Mouse (Mus musculus): ENCODE data around the gene Ubash3b.

Gene Ubash3b

DNA sequence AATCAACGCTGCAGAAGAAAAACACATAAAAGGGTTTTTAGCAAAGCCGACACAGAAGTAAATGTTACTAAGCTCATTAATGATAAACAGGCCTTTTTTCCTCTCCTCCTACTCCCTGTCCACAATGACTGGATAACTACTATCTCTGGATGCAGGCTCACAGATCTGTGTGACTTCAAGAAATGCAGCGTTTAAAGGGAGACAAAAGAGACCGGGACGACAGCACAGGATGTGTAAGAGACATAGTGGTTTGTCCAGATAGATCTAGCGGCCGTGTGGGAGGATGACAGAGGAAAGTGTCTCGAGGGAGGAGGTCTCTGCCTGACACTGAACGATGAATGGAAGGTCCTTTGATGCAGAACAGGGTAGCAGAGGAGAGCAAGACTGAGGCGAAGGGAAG lies 5.4 kb upstream of the Ubash3b start:
- no peak for DNase-seq (ENCODE audit: low spot score in 2 of 2)

DNA sequence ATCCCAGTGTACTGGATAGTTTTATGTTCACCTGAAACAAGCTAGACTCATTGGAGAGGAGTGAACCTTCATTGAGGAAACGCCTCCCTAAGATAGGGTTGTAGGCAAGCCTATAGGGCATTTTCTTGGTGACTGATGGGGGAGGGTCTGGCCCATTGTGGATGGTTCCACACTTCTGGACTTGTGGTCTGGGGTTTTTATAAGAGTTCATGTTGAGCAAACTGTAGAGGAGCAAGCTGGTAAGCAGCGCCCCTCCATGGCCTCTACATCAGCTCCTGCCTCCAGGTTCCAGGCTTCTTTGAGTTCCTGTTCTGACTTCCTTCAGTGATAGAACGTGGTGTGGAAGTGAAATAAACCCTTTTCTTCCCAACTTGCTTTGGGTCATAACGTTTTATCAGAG lies 866 bp upstream of the Ubash3b start:
- no peak for DNase-seq (ENCODE audit: low spot score in 2 of 2)

DNA sequence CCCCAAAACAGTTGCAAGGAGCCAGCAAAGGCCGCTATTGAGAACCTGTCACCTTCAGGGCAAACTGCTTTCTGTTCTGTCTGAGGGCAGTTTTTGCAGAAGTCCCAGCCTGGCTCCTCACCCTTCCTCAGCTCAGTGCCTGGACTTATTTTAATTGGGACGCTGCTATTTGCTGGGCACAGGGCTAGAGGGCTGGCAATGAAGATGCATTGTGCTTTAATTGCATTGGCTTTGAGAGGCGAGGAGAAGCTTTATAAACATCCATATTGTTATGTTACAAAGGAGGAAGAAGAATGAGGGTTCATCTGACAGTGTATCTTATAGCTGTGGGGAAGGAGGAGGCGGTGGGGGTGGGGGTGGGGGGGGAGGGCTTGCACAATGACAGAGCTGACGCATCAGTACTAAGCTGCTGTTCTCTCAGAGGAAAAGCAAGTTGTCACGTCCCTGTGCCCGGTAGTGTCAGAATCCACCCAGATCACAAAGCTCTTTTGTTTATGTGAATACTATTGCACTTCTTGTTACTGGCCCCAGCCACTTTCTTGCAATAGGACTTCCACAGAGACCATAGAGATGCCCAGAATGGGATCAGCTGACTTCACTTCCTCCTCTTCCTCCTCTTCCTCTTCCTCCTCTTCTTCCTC lies 841 bp downstream of the Ubash3b start:
- DNase-seq (ENCODE audit: low spot score in 2 of 2), result no peak

DNA sequence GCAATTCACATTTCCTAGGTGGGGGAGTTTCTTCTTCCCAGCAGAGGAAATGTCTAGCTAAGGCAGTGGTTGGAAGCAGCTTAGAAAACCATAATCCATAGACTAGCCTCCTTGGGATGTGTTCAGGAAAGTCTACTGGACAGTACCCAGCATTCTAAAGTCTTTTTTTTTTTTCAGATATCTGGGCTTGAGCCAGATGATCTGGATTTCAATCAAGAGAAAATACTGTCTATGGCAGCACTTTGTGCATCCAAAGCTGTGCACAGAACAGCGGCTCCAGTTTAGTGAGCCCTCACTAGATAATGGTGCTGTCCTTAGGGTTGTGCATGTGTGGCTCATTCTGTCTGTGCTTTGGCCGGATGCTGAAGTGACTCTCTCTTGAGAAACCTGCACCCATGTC lies 2.3 kb downstream of the Ubash3b start:
- no peak for DNase-seq (ENCODE audit: low spot score in 2 of 2)

DNA sequence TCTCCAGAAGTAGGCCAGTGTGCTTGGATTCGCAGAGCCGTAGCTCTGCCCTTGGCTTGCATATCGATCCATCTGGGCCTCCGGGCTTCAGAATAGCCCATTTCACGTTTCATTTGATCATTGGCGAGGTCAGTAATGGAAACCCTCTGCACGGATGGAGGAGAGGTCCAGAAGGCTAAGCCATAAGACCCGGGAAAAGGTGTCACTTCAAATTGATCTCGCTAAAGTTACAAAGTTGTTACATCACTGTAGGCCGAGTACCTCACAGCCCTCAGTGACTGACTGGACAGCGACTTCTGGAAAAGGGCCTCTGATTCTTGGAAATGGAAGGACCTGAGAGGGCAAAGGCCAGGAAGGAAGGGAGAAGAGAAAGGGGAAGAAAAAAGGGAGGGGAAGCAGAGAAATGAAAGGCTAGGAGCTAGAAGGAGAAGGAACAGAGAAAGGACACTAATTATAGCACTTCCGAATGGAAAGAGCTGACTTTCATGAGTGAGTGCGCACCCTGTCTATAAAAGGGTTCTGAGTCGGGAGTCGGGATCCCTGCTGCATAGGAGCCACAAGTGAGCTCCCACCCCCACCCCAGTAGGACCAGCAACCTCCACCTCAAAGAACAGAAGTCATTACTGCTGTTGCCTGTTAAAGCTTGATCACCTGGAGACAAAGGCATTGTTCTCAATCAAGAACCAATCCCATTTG lies 3.5 kb downstream of the Ubash3b start:
- DNase-seq (ENCODE audit: low spot score in 2 of 2), result no peak

DNA sequence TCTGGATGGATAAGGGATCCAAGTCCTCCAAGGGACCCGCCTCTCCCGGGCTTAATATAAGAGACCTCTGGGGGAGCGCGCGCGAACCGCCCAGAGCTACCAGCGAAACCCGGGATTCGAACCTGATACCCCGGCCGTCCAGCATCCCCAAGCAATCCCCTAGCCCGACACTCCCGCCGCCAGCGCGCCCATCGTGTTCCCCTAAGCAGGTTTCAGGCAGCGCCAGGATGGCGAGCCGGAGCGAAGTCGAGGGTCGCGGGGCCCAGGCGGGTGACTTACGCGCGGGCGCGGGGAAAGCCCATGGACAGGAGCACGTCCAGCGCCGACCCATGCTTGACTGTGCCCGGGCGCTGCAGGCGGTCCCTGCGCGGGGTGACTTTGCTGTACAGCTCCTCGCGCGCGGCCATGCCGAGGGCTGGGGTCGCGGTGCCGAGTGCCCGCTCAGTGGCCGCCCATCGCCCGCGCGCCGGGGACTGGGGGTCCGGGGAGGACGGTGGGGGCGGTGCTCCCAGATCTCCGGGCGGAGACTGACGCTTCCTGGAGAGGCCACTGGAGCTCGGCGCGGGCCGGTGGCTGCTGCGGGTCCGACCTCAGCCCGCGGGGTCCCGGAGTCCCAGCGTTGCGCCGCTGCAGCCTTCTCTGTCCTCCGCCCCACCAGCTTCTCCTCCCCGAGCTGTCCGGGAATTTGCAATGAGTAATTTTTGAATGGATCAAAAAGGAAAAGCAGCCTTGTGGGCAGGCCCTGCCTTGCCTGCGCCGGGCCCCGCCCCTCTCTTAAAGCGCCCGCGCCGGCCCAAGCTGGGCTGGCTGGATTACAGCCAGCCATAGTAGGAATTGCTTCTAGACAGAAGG lies 4.3 kb downstream of the Ubash3b start:
- DNase-seq (ENCODE audit: low spot score in 2 of 2), result peak; percentile 75 to 78

DNA sequence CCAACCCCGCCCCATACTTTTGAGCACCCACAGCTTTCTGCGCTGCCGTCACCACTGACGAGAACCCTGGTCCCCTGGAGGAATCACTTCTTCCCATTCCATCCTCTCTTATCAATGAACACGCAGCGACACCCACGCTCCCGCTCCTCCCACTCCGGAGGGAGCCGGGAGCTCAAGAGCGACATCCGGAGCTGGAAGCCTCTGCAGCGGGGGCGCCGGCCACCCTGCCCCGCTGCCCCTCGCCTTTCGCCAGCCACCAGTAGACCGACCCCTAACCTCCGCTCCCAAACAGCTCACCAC lies 4.8 kb downstream of the Ubash3b start:
- DNase-seq (ENCODE audit: low spot score in 2 of 2), result peak; percentile 57 to 58

DNA sequence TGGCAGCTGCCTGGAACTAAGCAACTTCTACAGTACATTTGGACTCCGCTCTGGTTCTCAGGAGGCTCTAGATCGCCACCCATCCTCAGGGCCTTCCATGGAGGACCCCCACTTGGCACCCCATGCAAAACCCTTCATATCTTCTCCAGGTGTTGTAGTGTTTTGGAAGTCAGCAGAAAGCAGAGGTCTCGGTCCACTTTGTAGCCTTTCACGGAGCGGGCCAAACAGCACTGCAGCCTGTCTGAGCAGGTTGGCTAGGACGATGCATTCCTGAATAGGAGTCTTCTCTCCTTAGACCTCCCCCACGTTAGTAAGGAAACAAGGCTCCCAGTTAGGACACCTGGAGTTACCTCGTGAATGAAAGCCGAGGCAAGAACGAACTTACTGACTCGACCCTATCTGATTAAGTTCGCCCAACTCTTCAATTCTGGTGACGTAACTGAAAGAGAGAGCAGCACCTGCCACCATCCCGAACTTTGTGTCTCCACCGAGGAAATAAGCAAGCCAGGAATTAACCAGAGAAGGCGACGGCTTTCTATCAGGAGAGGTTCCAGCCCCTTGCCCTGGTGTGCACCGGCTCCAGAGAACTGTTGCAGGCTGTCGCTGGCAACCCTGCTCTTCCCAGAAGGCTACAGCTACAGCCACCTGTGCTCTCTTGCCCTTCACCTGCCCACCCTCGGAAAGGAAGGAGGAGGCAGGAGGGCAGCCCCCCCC lies 5.3 kb downstream of the Ubash3b start:
- DNase-seq (ENCODE audit: low spot score in 2 of 2), result no peak

DNA sequence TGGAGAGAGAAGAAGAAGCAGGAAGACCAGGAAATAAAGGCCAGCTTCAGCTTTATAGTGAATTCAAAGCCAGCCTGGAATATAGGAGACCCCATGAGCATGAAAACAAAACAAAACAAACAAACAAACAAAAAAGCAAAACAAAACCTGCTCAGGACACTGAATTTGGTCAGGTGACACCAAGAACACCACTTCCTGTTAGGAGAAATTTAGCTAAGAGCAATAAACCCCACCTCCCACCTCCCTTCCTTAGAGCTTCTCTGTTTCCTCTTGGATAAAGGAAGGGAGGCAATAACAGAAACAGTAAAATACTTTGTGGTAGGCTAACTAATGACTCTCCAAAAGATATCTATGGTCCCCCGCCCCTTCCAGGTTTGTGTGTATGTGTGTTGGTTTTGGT lies 7.5 kb downstream of the Ubash3b start:
- no peak for DNase-seq (ENCODE audit: low spot score in 2 of 2)

DNA sequence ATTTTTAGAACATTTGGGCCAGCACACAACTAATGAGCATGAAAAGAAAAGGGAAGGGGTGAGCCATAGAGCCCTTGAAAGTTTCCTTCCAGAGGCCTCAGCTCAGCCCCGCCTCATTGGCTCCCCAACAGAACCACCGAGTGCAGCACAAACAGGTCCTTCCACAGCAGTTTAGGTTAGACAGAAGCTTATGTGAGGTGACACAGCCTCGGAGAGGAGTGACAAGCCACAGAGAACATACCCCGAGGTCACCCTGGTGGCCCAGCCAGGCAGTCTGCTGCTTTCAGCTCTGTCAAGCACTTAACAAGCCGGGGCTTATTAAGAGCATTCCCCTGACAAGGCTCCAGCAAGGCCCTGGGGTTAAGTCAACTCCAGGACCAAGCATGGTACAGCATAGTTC lies 8.4 kb downstream of the Ubash3b start:
- DNase-seq (ENCODE audit: low spot score in 2 of 2), result no peak

DNA sequence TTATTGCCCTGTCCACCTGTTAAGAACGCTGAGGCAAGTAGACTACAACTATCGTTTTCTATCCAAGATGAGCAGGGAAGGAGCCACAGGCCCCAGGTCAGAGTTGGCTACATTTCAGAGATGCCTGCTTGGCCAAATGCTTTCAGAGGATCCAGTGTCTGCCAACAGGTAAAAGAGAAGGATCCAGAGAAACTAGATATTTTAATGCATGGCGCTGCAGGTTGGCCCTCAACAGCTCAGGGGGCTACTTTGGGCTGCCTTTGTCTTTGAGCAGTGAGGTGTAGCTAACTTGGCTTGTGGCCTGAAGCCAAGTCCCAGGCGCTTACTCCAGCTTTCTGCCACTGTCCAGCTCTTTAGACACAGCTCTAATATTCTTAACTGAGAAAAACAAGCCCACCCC lies 10.0 kb downstream of the Ubash3b start:
- no peak for DNase-seq (ENCODE audit: low spot score in 2 of 2)

DNA sequence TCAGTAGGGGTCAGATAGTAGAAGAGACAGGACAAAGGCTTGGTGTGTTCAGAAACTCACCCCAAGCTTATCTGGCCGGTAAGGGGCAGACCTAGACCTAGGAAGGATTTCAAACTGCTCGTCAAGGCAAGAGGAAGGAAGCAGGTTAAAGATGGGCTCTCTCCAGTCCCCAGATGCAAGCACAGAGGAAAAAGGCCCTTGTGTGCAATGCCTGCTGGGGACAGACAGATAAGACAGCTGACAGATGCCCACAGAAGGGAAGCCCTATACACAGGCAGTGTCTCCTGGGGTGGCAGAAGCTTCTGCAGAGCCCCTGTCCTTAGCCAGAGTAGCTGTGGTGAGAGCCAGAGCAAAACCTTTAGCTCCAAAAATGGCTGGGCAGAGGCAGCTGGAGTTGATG lies 11.6 kb downstream of the Ubash3b start:
- no peak for DNase-seq (ENCODE audit: low spot score in 2 of 2)

DNA sequence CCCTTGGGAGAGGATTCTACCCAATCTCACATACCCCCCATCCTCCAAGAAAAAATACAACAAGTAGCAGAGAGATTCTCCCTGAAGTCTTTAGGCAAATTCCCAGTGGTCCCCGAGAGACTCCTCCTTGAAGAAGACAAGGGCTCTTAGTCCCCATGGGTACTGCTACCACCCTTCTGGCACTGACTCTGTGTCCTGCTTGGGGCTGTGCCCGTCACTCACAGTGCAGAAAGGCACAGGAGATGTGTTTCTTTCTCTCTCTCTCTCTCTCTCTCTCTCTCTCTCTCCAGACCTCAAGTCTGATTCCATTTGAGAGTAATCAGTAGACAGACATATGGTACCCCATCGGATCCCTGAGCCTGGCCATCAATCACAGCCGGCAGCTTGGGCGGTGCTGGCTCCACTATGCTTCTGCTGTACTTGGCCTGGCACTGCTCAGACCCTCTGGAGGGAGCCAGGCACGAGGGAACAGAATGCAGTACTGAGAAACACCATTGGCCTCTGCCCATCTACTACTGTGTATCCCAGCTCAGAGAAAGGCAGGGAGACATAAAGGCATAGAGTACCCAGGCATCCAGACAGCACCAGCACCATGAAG lies 12.3 kb downstream of the Ubash3b start:
- peak in 1 of 2 experiments; percentile 43 for DNase-seq (ENCODE audit: low spot score in 2 of 2)

DNA sequence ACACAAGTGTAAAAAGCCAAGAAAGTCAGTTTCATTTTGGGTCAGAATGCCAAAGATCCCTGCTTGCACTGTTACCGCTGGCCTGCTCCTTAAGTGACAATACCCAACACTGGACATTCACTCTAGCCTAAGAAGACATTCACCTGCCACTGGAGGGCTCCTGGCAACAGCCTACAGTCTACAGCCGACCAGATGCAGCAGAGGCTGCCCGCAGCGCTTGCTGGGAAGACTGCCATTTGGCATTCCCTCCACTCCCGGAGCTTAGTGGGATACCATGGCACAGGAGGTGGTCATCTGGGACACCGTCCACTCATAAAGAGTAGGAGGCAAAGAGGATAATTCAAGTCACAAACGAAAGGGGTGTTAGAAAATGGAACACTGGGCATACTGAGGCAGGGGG lies 12.9 kb downstream of the Ubash3b start:
- no peak for DNase-seq (ENCODE audit: low spot score in 2 of 2)

DNA sequence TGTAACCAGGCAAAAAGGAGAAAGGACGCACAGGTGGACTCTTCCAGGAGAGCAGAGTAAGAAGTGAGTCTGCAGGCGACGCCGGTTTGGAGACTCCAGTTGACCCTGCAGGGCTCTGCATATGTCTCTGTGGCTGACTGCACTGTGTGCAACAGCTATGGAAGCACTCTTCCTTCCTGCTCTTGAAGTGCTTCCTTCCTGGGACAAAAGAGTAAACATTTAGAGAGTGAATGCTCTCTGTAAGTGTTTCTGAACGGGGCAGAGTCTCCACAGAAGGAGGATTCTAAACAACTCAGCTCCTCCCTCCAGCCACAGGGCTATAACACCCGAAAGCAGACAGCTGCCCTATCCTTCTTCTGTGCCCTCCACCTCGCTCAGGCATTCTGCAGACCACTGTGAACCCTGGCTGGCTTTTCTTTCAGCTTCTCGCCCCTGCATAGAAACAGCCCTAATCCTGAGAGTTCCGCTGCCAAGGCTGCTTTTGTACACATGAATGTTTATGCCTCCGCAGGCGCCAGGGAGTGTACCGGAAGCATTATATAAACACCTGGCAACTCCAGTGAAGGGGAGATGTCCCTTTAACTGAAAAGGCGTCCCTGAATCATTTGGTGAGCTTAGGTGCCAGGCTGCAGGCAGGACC lies 14.2 kb downstream of the Ubash3b start:
- no peak for DNase-seq (ENCODE audit: low spot score in 2 of 2)

DNA sequence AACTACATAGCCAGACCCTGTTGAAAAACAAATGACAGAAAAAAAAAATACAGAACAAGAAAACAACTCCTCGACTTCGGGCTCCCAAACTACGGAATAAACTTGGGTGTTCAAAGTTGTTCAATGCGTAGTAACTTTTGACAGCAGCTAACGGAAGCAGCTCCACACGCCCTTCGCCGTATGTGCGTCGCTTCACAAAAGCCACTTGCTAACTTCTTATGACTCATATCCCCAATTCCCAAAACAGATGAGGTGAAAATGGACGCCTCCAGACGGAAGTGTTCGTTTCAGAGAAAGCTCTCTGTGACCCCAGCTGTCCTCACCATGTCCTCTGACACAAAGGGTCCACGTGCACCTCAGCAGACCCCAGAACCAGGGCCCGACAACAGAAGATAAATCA lies 17.7 kb downstream of the Ubash3b start:
- no peak for DNase-seq (ENCODE audit: low spot score in 2 of 2)

DNA sequence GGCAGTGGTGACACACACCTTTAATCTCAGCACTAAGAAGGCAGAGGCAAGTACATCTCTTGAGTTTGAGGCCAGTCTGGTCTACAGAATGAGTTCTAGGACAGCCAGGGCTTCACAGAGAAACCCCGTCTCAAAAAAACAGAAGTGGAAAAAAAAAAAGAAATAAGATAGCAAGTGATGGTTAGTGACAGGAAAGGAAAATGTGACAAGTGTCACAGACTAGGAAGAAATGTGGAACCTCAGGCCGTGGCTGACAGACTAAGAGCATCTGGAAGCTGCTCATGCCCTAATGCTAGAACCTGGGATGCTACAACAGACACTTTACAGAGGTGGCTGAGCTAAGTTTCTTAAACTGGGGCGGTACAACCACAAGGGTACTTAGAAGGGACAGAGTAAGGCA lies 18.4 kb downstream of the Ubash3b start:
- DNase-seq (ENCODE audit: low spot score in 2 of 2), result no peak

DNA sequence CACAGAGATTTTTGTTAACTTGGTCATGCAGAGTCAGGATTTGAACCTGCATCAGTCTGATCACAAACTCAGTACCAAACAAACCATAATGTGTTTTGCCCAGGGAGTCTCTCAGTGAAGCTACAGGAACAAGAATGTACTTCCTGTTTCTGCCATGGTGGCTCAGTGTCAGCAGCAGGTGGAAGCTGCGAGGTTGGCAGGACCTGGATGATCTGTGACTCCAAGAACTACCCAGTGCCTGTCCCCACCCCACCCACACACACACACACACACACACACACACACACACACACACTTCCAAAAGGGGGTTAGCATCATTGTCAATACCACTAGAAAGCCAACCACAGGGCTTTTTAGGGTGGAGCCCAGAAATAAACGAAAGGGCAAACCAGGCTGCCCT lies 20.5 kb downstream of the Ubash3b start:
- no peak for DNase-seq (ENCODE audit: low spot score in 2 of 2)

DNA sequence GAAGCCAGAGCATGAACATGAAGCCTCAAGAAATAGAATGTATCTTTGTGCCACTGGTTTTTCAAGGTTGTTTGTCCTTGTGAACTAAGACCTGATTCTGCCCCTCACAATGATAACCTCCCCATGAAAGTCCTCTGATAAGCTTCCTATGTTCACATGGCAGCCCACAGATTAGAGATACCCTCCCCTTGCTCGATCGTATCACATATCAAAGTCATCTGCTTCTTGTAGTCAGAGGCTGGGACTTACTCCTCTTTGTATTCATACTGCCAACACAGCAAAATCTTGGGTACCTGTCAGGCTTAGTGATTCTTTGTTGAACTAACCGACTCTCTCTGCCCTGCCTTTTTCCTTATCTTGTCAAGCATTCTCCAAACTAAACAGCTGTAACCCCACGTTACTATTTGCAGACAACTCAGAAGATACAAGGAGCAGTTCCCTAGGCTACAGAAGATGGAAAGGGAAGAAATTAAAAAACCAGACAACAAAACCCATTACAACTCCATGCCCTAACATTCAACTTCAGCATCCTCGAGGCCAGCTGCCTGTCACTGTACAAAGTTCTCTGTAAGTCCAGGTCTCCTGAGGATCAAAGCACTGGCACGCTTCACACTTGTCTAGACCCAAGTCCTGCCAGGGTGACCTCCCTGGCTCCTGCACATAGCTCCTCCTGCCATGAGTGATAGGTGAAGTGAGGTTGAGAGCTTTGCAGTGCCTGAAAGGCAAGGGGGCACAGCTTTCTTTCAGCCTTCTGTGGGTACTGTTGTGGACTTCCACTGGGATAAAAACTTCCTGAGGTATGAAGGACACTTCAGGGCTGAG lies 22.3 kb downstream of the Ubash3b start:
- DNase-seq (ENCODE audit: low spot score in 2 of 2), result no peak

DNA sequence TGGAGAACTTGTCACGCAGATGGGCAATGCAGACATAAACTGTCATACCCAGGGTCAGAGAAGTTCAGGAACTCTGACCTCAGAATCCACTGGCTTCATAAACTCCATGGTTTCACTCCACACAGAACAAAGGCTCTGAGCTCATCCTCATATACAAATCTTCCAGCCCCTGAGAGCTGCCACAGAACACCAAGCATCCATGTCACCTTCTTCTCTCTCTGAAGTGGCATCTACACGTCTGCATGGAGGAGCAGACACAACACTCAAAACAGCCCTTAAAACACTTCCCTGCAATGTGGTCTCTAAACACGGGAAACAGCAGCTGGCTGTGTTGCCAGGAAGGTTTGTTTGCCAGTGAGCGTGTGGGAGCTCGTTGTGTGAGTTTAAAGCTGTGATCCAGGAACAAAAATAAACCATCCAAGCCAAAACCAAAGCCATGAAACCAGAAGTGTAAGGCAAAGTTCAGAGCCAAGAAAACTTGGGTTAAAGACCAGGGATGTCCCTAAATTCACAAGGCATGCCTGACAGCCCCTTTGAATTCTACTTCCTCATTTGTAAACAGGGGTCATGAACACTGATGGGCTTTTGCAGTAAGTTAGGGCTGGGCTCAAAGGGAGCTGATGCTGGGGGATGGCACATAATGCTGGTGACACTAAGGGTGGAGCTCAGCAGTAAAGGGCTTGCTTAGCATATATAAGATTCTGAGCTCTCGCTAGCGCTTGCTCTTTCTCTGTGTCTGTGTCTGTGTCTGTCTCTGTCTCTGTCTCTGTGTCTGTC lies 24.6 kb downstream of the Ubash3b start:
- DNase-seq (ENCODE audit: low spot score in 2 of 2), result peak; percentile 44 to 66
